Mouse (Mus musculus) thymus, postnatal 36 days (tissue): ENCODE measurements at regions not wholly inside any gene's neighbourhood (a gene's known extent, or its start where the extent isn't known, plus 50 kb on each side); places are given as distances from the start of the nearest gene placed in this dataset.
"Not testable (repeated sequence)": the region's sequence is repeated elsewhere in the genome, so short reads cannot be mapped to it uniquely, and the experiment has no call there.

Experiments
- DNase-seq, 2 experiments: peaks; one replicate each; pipeline ENCODE4 v3.0.0; 2022; ENCODE audit warnings: mixed read lengths in 2 of 2

- no peak for DNase-seq
Observed at GRCm38 (mm10) chr1:193510066-193510793, 140.1 kb upstream of the Camk1g start.

GRCm38 (mm10) chr1:193508271-193508670 lies 138.2 kb upstream of the Camk1g start:
- no peak for DNase-seq

GRCm38 (mm10) chr1:193506991-193507390 lies 136.9 kb upstream of the Camk1g start:
- DNase-seq = no peak

GRCm38 (mm10) chr1:193505381-193505780 lies 135.3 kb upstream of the Camk1g start:
- DNase-seq = no peak

GRCm38 (mm10) chr1:193504611-193505010 lies 134.5 kb upstream of the Camk1g start:
- DNase-seq = no peak

GRCm38 (mm10) chr1:193503624-193504325 lies 133.7 kb upstream of the Camk1g start:
- DNase-seq = peak; percentile 27 to 28

GRCm38 (mm10) chr1:193496265-193497183 lies 126.4 kb upstream of the Camk1g start:
- no peak for DNase-seq

GRCm38 (mm10) chr1:193488039-193488438 lies 117.9 kb upstream of the Camk1g start:
- DNase-seq = no peak

- DNase-seq = not testable (repeated sequence)
Observed at GRCm38 (mm10) chr1:193486668-193487067, 116.6 kb upstream of the Camk1g start.

- DNase-seq = no peak
Observed at GRCm38 (mm10) chr1:193484977-193485376, 114.9 kb upstream of the Camk1g start.

- DNase-seq = no peak
Observed at GRCm38 (mm10) chr1:193477298-193477697, 107.2 kb upstream of the Camk1g start.

GRCm38 (mm10) chr1:193476805-193477204 lies 106.7 kb upstream of the Camk1g start:
- no peak for DNase-seq

- no peak for DNase-seq
Observed at GRCm38 (mm10) chr1:193466306-193466705, 96.2 kb upstream of the Camk1g start.

GRCm38 (mm10) chr1:193459735-193460134 lies 89.6 kb upstream of the Camk1g start:
- no peak for DNase-seq

- no peak for DNase-seq
Observed at GRCm38 (mm10) chr1:193457908-193458307, 87.8 kb upstream of the Camk1g start.

GRCm38 (mm10) chr1:193453654-193454053 lies 83.6 kb upstream of the Camk1g start:
- DNase-seq = no peak

GRCm38 (mm10) chr1:193451471-193452135 lies 81.5 kb upstream of the Camk1g start:
- no peak for DNase-seq

GRCm38 (mm10) chr1:193450814-193451213 lies 80.7 kb upstream of the Camk1g start:
- peak; percentile 45 to 70 for DNase-seq

- peak in 1 of 2 experiments; percentile 16 for DNase-seq
Observed at GRCm38 (mm10) chr1:193450201-193450600, 80.1 kb upstream of the Camk1g start.

- peak; percentile 30 to 37 for DNase-seq
Observed at GRCm38 (mm10) chr1:193449394-193450103, 79.5 kb upstream of the Camk1g start.

GRCm38 (mm10) chr1:193448793-193449393 lies 78.8 kb upstream of the Camk1g start:
- DNase-seq = no peak
